Mouse (Mus musculus) forebrain, postnatal 0 days (tissue): Measurements from ENCODE around the gene Ppp4r2. TPM values are rescaled to one million over a fixed set of nuclear protein-coding genes. Genes with fewer than 3 reads are reported as not detected.

Source experiments
- ATAC-seq: fragments of 200-750 bp; cut with Nextera tagmentation; 2 replicates; pipeline ENCODE4 v1.8.0; 2017; ENCODE audit warnings: mild to moderate bottlenecking, moderate library complexity
- DNase-seq: peaks from one replicate; pipeline ENCODE4 v3.0.0-alpha.2; 2015
- H3K27ac ChIP-seq: fragments of 300-500 bp; sonication (generic); 2 replicates; pipeline ENCODE4 v1.5.1; 2014; ENCODE audit warnings: low read depth, mild to moderate bottlenecking, antibody characterized with exemption, low read length, moderate library complexity, mixed read lengths
- H3K27me3 ChIP-seq: fragments of 300-500 bp; sonication (generic); 2 replicates; pipeline ENCODE4 v1.6.1; 2014; ENCODE audit warnings: mild to moderate bottlenecking, low read length, mixed read lengths; ENCODE audit not compliant: insufficient read depth
- H3K36me3 ChIP-seq: fragments of 300-500 bp; sonication (generic); 2 replicates; pipeline ENCODE4 v1.6.1; 2014; ENCODE audit warnings: mild to moderate bottlenecking, moderate library complexity; ENCODE audit not compliant: insufficient read depth
- H3K4me1 ChIP-seq: fragments of 300-500 bp; sonication (generic); 2 replicates; pipeline ENCODE4 v1.6.1; 2014; ENCODE audit warnings: antibody characterized with exemption; ENCODE audit not compliant: insufficient read depth
- H3K4me2 ChIP-seq: fragments of 300-500 bp; sonication (generic); 2 replicates; pipeline ENCODE4 v1.6.1; 2014; ENCODE audit warnings: low read depth, mild to moderate bottlenecking, moderate library complexity
- H3K4me3 ChIP-seq: fragments of 300-500 bp; sonication (generic); 2 replicates; pipeline ENCODE4 v1.5.1; 2014; ENCODE audit warnings: low read depth, low read length, mixed read lengths
- H3K9ac ChIP-seq: fragments of 300-500 bp; sonication (generic); 2 replicates; pipeline ENCODE4 v1.6.1; 2014; ENCODE audit warnings: mild to moderate bottlenecking
- H3K9me3 ChIP-seq: fragments of 300-500 bp; sonication (generic); 2 replicates; pipeline ENCODE4 v1.6.1; 2016; ENCODE audit warnings: low read length
- CTCF ChIP-seq: sonication (generic); IDR thresholded peaks from 2 replicates; pipeline ENCODE4 v1.5.1; 2016; ENCODE audit warnings: antibody characterized with exemption, control low read depth, low read depth
- WGBS: fragments of 180-500 bp; shearing (Covaris S2); extraction: QIAGEN DNeasy Blood & Tissue Kit; methylation state at CpG from one replicate; pipeline ENCODE4 v1.1.7; 2014; 5-methylcytosine and 5-hydroxymethylcytosine counted together
- polyA plus RNA-seq: library from polyadenylated mRNA; unstranded; fragments of >200 nt; fragmentation: Nextera tagmentation; extraction: Ambion mirVana; gene quantifications from 2 replicates; pipeline ENCODE4 v1.2.1, GENCODE M21; 2015
- total RNA-seq: library from RNA; depleted of rRNA; stranded (reverse); fragments of >200 nt; gene quantifications from 2 replicates; pipeline ENCODE4 v1.2.3, GENCODE M21; 2014

Ppp4r2 gene
- total and polyA plus RNA-seq, 2 experiments from 2014 or later, result 11.9 to 57.8 TPM

GRCm38 (mm10) chr6:100799766-100800165 is 33.7 kb upstream of the Ppp4r2 start:
- ATAC-seq (no peak), DNase-seq (no peak)
- H3K4me3 ChIP-seq, result no peak overlapping the region
- H3K4me1 ChIP-seq, result no peaks in the 10 kb centered on the region
- H3K27ac ChIP-seq, result no peak overlapping the region
- no peak overlapping the region for H3K4me2 ChIP-seq
- no peaks in the 10 kb centered on the region for H3K27me3 ChIP-seq
- WGBS, result 91% methylated on average over 4 of the region's 4 CpGs
- H3K9me3 ChIP-seq, result no peaks in the 10 kb centered on the region
- TF ChIP-seq CTCF, result no peak
- no peaks in the 10 kb centered on the region for H3K36me3 ChIP-seq
- no peak overlapping the region for H3K9ac ChIP-seq

- Histone ChIP-seq H3K27ac (no peak overlapping the region), H3K4me1 (no peaks in the 10 kb centered on the region), H3K36me3 (no peaks in the 10 kb centered on the region), H3K4me2 (no peak overlapping the region), H3K9ac (no peak overlapping the region), H3K27me3 (no peaks in the 10 kb centered on the region), H3K9me3 (no peaks in the 10 kb centered on the region), H3K4me3 (no peak overlapping the region)
- WGBS, result 73% methylated on average over 10 of the region's 10 CpGs
- TF ChIP-seq CTCF, result no peak
- ATAC-seq (peak; percentile 47; the same call in 1 of the 2 replicates), DNase-seq (peak; percentile 13)
Observed at GRCm38 (mm10) chr6:100800497-100800955, 32.9 kb upstream of the Ppp4r2 start.

GRCm38 (mm10) chr6:100802381-100803083 is 30.9 kb upstream of the Ppp4r2 start:
- no peak for TF ChIP-seq CTCF
- Histone ChIP-seq H3K4me3 (no peak overlapping the region), H3K9me3 (no peaks in the 10 kb centered on the region), H3K4me2 (no peak overlapping the region), H3K27me3 (no peaks in the 10 kb centered on the region), H3K4me1 (no peaks in the 10 kb centered on the region), H3K36me3 (no peaks in the 10 kb centered on the region), H3K9ac (no peak overlapping the region), H3K27ac (no peak overlapping the region)
- DNase-seq (no peak), ATAC-seq (no peak)
- whole genome bisulfite sequencing, result 77% methylated on average over 13 of the region's 13 CpGs

GRCm38 (mm10) chr6:100803250-100803649 is 30.2 kb upstream of the Ppp4r2 start:
- no peak overlapping the region for H3K4me2 ChIP-seq
- no peaks in the 10 kb centered on the region for H3K9me3 ChIP-seq
- no peak overlapping the region for H3K27ac ChIP-seq
- no peaks in the 10 kb centered on the region for H3K27me3 ChIP-seq
- H3K36me3 ChIP-seq, result no peaks in the 10 kb centered on the region
- no peak overlapping the region for H3K4me3 ChIP-seq
- H3K4me1 ChIP-seq, result no peaks in the 10 kb centered on the region
- WGBS, result 93% methylated on average over 3 of the region's 3 CpGs
- H3K9ac ChIP-seq, result no peak overlapping the region
- no peak for ATAC-seq
- DNase-seq, result no peak
- TF ChIP-seq CTCF, result no peak

- Histone ChIP-seq H3K4me3 (no peak overlapping the region), H3K9ac (no peak overlapping the region), H3K27me3 (no peaks in the 10 kb centered on the region), H3K9me3 (no peaks in the 10 kb centered on the region), H3K4me2 (no peak overlapping the region), H3K27ac (no peak overlapping the region), H3K4me1 (no peaks in the 10 kb centered on the region), H3K36me3 (no peaks in the 10 kb centered on the region)
- WGBS, result 88% methylated on average over 9 of the region's 9 CpGs
- no peak for DNase-seq
- no peak for ATAC-seq
- no peak for TF ChIP-seq CTCF
Observed at GRCm38 (mm10) chr6:100807187-100807586, 26.2 kb upstream of the Ppp4r2 start.

- no peak for ATAC-seq
- H3K36me3 ChIP-seq, result no peaks in the 10 kb centered on the region
- no peak overlapping the region for H3K27ac ChIP-seq
- no peak for TF ChIP-seq CTCF
- H3K9ac ChIP-seq, result no peak overlapping the region
- H3K4me1 ChIP-seq, result no peaks in the 10 kb centered on the region
- H3K27me3 ChIP-seq, result no peaks in the 10 kb centered on the region
- no peak overlapping the region for H3K4me2 ChIP-seq
- 59% methylated on average over 1 of the region's 1 CpGs for WGBS
- DNase-seq, result no peak
- no peak overlapping the region for H3K4me3 ChIP-seq
- no peaks in the 10 kb centered on the region for H3K9me3 ChIP-seq
Observed at GRCm38 (mm10) chr6:100807746-100808145, 25.7 kb upstream of the Ppp4r2 start.

- H3K27me3 ChIP-seq, result no peaks in the 10 kb centered on the region
- no peak overlapping the region for H3K4me3 ChIP-seq
- H3K27ac ChIP-seq, result no peak overlapping the region
- H3K4me1 ChIP-seq, result no peaks in the 10 kb centered on the region
- no peaks in the 10 kb centered on the region for H3K36me3 ChIP-seq
- H3K9me3 ChIP-seq, result no peaks in the 10 kb centered on the region
- no peak for TF ChIP-seq CTCF
- no peak for DNase-seq
- WGBS, result 91% methylated on average over 6 of the region's 6 CpGs
- H3K4me2 ChIP-seq, result no peak overlapping the region
- H3K9ac ChIP-seq, result no peak overlapping the region
- no peak for ATAC-seq
Observed at GRCm38 (mm10) chr6:100808221-100808778, 25.1 kb upstream of the Ppp4r2 start.
